Mouse (Mus musculus) CH12.LX (cell line): ENCODE data around the gene Erbb4.

Experiments
- CTCF ChIP-seq, 2 experiments: IDR thresholded peaks in 1 of 2; conservative IDR thresholded peaks in 1 of 2; 2 replicates each; pipeline ENCODE4 v1.5.1; 2011 to 2012; ENCODE audit warnings: low read depth in 2 of 2, low read length in 2 of 2, improper control_type of control experiment in 1 of 2, inconsistent platforms in 1 of 2, mild to moderate bottlenecking in 1 of 2, moderate library complexity in 1 of 2
- MAX ChIP-seq: IDR thresholded peaks from 2 replicates; pipeline ENCODE4 v1.6.1; 2011; ENCODE audit warnings: low read length, improper control_type of control experiment
- TCF12 ChIP-seq: IDR thresholded peaks from 2 replicates; pipeline ENCODE4 v1.6.1; 2014; ENCODE audit warnings: low read depth, mild to moderate bottlenecking, inconsistent platforms, low read length, improper control_type of control experiment

GRCm38 (mm10) chr1:68666831-68667601 lies 440.8 kb downstream of the Erbb4 start:
- TF ChIP-seq CTCF (conservative IDR thresholded peaks at IDR 0.05 in 1 of 2, IDR thresholded peaks at IDR 0.05 in 1 of 2; ENCODE audit: low read depth in 2 of 2, low read length in 2 of 2) (no peak), TCF12 (no peak), MAX (no peak)
